Mouse (Mus musculus) G1E (cell line): ENCODE results near the gene Kntc1.

Experiments used
- CTCF ChIP-seq: IDR thresholded peaks from 2 replicates; pipeline ENCODE4 v1.5.1; 2012; ENCODE audit warnings: low read depth, low read length, inconsistent platforms, mixed read lengths
- TAL1 ChIP-seq: conservative IDR thresholded peaks from 2 replicates; pipeline ENCODE4 v1.6.1; 2012; ENCODE audit warnings: low read depth, low read length, inconsistent platforms, mixed read lengths

DNA sequence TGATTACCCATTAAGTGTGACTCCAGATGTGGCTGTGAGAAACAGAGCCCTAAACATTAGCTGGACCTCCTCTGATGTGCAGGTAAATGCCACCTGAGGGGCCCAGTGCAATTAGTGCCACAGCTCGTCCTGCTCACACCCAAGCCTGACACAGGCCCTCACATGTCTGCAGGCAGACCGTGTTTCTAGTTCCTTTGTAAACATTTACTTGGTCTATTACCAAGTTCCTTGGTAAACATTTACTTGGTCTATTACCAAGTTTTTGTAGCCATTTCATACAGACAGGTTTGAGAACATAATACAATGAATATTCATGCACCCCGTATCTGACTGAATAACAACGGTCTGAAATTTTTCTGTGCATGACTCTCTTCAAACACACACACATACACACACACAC is 39.9 kb upstream of the Kntc1 start:
- TF ChIP-seq CTCF, result no peak
- no peak for TF ChIP-seq TAL1
